Mouse (Mus musculus): ENCODE measurements around the gene Slc5a6.

Gene Slc5a6

DNA sequence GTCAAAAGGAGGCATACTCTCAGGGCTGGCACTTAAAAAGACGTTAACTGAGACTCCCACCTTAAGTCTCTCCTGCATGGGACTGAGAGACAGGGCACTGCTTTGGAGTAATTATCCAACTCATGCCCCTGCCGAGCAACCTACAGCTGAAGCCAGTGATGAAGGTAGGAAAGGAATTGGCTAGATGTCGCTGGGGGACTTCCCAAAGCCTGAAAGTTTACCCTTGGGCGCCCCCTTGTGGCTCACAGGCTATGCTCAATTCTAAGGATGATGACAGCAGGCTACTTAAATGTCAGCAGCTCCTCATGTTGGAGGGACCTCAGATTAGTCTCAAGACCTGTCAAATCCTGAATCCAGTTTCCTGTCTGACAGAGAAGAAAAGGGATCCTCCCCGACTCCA lies 44.5 kb downstream of the Slc5a6 start:
- intact Hi-C loops (cut with DNase I): no loop called here

DNA sequence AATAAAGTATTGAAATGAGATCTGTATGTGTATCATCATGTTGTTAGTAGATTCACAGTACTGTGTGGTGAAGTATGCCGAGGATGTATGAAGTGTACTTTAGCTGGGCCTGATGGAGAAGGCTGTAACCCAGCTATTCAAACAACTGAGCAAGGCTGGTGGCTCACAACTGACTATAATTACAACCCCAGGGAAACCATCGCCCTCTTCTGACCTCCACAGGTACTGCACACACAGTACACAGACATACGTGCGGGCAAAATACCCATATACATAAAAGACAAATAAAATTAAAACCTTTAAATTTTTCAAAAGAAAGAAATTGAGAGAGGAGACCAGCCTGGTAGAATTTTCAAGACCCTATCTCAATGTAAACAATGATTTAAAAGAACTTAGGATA lies 47.2 kb downstream of the Slc5a6 start:
- intact Hi-C loops (cut with DNase I): no loop called here

- intact Hi-C loops (cut with DNase I): no loop called here
Measured at GRCm38 (mm10) chr5:31000993-31001392, 47.7 kb downstream of the Slc5a6 start.

DNA sequence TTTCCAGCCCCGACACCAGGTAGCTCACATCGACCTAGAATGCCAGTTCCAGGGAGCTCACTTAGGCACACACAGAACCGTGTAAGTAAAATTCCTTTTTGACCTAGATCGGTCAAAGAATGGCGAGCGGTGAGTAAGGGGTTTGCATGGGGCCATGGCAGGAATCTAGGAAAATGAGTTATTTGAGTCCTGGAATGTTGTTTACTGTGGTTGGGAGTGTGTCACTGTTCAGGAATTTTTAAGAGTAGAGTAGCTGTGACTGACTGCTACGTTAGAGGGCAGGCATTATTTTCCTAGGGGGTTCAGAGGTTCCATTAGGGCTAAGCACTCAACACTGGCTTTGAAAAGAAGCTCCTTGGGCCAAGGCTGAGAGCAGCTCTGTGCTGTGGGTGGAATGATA lies 48.6 kb downstream of the Slc5a6 start:
- intact Hi-C loops (cut with DNase I): no loop called here

- intact Hi-C loops (cut with DNase I): loop anchor here (2.0 kb wide), 2 partner anchors 69 to 195 kb away; no protein-coding TSS in a partner anchor
Measured at GRCm38 (mm10) chr5:30999324-30999723, 49.4 kb downstream of the Slc5a6 start.

DNA sequence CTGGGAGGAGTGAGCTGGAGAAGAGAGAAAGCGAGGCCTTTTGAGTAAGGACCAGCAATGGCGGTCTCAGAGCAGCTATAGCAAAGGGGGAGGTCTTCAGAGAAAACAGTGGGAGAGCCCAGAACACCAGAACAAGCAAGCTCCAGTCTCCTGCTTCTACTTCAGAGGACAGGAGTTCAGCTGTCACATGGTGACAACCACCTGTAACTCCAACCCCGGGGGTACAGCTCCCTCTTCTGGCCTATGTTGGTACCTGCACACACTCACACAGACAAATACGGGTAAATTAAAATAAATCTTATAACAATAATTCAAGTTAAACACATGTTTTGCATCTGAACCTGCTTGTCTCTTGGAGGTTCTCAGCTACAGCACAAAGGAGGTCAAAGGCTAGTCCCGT lies 50.4 kb downstream of the Slc5a6 start:
- intact Hi-C loops (cut with DNase I): loop anchor here (2.0 kb wide), 2 partner anchors 68 to 194 kb away; no protein-coding TSS in a partner anchor

GRCm38 (mm10) chr5:30994910-30995635 lies 53.7 kb downstream of the Slc5a6 start:
- intact Hi-C loops (cut with DNase I): no loop called here

DNA sequence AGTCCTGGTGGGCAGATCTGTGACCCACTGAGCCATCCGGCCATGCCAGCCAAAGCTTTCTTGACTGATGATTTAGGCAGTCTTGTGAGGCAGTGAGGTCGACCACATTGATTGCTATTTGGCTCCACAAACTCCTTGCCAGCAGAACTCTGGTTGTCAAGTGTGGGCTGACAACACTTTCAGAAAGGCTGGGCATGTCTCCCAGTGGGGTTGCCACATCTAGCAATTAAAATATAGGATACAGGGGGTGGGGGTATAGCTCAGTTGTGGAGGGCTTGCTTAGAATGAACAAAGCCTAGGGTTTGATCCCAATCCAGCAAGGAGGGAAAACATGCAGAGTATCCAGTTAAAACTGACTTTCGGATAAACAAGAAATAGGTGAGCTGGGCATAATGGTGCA lies 54.6 kb downstream of the Slc5a6 start:
- intact Hi-C loops (cut with DNase I): no loop called here

GRCm38 (mm10) chr5:30992980-30993676 lies 55.6 kb downstream of the Slc5a6 start:
- intact Hi-C loops (cut with DNase I): no loop called here
